Mouse (Mus musculus) ES-Bruce4 (cell line): ENCODE results near the gene Hmgn5. TPM values are rescaled to one million over a fixed set of nuclear protein-coding genes. Genes with fewer than 3 reads are reported as not detected.

Experiments
- H3K27ac ChIP-seq: 2 replicates; pipeline ENCODE4 v1.5.1; 2012; ENCODE audit warnings: low read length, inconsistent platforms; ENCODE audit not compliant: insufficient read depth
- H3K27me3 ChIP-seq: 2 replicates; pipeline ENCODE4 v1.6.1; 2012; ENCODE audit warnings: mild to moderate bottlenecking, low read length, inconsistent platforms; ENCODE audit not compliant: control insufficient read depth, poor library complexity, insufficient read depth, severe bottlenecking
- H3K36me3 ChIP-seq: 2 replicates; pipeline ENCODE4 v1.6.1; 2012; ENCODE audit warnings: inconsistent platforms, mild to moderate bottlenecking, low read length, moderate library complexity; ENCODE audit not compliant: control insufficient read depth, poor library complexity, insufficient read depth, severe bottlenecking
- H3K4me1 ChIP-seq: one replicate; pipeline ENCODE4 v1.8.1; 2011; ENCODE audit warnings: low read length; ENCODE audit not compliant: control insufficient read depth, insufficient read depth
- H3K4me3 ChIP-seq: 2 replicates; pipeline ENCODE4 v1.5.1; 2011; ENCODE audit warnings: low read depth, mild to moderate bottlenecking, low read length
- H3K9ac ChIP-seq: 2 replicates; pipeline ENCODE4 v1.6.1; 2012; ENCODE audit warnings: low read depth, mild to moderate bottlenecking, inconsistent platforms; ENCODE audit not compliant: poor library complexity, severe bottlenecking
- H3K9me3 ChIP-seq: replicated peaks from 2 replicates; pipeline ENCODE4 v1.6.1; 2012; ENCODE audit warnings: mild to moderate bottlenecking, low read length, inconsistent platforms; ENCODE audit not compliant: control insufficient read depth, poor library complexity, insufficient read depth, severe bottlenecking
- CTCF ChIP-seq: IDR thresholded peaks from one replicate; pipeline ENCODE4 v1.8.1; 2011; ENCODE audit warnings: low read depth, low read length
- EP300 ChIP-seq: IDR thresholded peaks from 2 replicates; pipeline ENCODE4 v1.6.1; 2011; ENCODE audit warnings: low read depth, low read length; ENCODE audit not compliant: insufficient read depth
- POLR2A ChIP-seq: IDR thresholded peaks from one replicate; pipeline ENCODE4 v1.8.1; 2011; ENCODE audit warnings: low read length; ENCODE audit not compliant: insufficient read depth
- polyA plus RNA-seq: library from polyadenylated mRNA; stranded (reverse); fragments of >200 nt; gene quantifications from 2 replicates; pipeline ENCODE4 v1.2.4, GENCODE M21; 2011; ENCODE audit warnings: low read depth; ENCODE audit not compliant: missing spikeins, insufficient read depth, insufficient read length

The Hmgn5 gene
- 23.2 and 28.0 TPM in 2 replicates for polyA plus RNA-seq

GRCm38 (mm10) chrX:109013283-109013682, at the start of gene Hmgn5:
Gene Hmgn5, minus strand, starts transcription at chrX:109013404.
- no peak for TF ChIP-seq EP300
- no peak for TF ChIP-seq POLR2A
- TF ChIP-seq CTCF, result no peak
- Histone ChIP-seq H3K9me3 (no peaks in the 10 kb centered on the region), H3K4me3 (peak within 1 kb of the TSS; percentile 94), H3K9ac (peak within 1 kb of the TSS; percentile 74), H3K27ac (peak within 1 kb of the TSS; percentile 92), H3K27me3 (no peaks in the 10 kb centered on the region), H3K36me3 (no peaks in the 10 kb centered on the region), H3K4me1 (no peaks in the 10 kb centered on the region)

DNA sequence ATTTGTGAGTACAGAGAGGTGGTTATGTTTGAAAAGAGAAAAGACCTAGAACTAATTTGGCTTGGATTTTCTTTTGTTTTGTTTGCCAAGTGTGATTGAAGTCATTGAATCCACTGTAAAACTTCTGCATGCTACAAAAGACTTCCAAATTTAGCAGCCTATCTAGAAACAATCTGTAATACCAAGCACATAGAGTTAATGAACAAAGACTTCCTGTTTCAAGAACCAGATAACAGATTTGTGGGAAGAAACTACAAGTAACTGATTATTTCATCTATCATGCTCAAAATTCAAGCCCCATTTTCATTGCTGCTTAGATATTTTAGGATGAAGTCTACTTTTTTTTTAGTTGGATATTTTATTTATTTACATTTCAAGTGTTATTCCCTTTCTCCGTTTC, 34.6 kb upstream of the Hmgn5 start:
- Histone ChIP-seq H3K9me3 (no peaks in the 10 kb centered on the region), H3K27me3 (no peaks in the 10 kb centered on the region), H3K36me3 (no peaks in the 10 kb centered on the region), H3K4me1 (no peaks in the 10 kb centered on the region), H3K27ac (no peak overlapping the region), H3K4me3 (no peak overlapping the region), H3K9ac (no peak overlapping the region)
- TF ChIP-seq EP300 (no peak), CTCF (no peak), POLR2A (no peak)

DNA sequence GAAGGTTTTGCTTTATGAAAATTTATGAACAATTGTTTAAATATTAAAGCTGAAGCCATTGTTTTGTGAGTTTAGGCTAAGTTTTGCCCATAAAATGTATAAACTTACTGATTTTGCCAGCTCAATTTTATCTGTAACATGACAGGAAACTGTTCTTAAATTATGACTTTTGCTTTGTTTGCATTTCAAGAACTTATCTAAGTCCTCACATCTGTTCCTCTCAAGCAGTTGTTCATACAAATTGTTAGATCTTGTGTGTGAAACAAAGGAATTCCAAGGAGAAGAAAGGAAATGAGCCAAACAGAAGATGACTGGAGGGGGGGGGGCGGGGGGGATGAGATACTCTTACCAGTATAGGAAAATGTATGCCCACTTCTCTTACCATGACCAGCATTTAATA, 13.0 kb upstream of the Hmgn5 start:
- H3K4me3 ChIP-seq, result no peak overlapping the region
- no peaks in the 10 kb centered on the region for H3K27me3 ChIP-seq
- no peak overlapping the region for H3K9ac ChIP-seq
- no peaks in the 10 kb centered on the region for H3K36me3 ChIP-seq
- TF ChIP-seq EP300, result no peak
- no peak for TF ChIP-seq CTCF
- TF ChIP-seq POLR2A, result no peak
- H3K4me1 ChIP-seq, result no peaks in the 10 kb centered on the region
- H3K9me3 ChIP-seq, result no peaks in the 10 kb centered on the region
- no peak overlapping the region for H3K27ac ChIP-seq

- no peak overlapping the region for H3K9ac ChIP-seq
Observed at GRCm38 (mm10) chrX:109020858-109021257, 7.7 kb upstream of the Hmgn5 start.

DNA sequence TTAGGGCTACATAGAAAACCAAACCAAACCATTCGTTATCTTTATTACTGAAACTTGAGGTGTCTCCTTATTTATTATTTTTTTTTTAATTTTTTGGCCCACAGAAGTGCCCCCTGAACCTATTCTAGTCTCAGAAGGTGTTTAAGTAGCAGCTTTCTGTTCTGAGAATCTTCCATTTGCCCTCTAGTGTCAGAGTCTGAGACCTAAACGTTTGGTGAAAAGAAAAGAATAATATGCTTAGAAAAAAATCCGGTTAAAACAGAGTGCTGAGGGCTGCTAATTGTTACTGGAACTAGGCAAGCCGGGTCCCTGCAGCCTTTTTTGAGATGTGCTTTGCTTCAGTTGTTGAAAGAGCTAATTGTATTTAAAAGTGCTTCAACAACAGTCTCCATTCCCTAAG, 962 bp upstream of the Hmgn5 start:
- Histone ChIP-seq H3K4me1 (no peaks in the 10 kb centered on the region), H3K27me3 (no peaks in the 10 kb centered on the region), H3K27ac (peak overlapping the region; percentile 92), H3K9ac (peak overlapping the region; percentile 74), H3K4me3 (no peak overlapping the region), H3K9me3 (no peaks in the 10 kb centered on the region), H3K36me3 (no peaks in the 10 kb centered on the region)
- TF ChIP-seq EP300 (no peak), POLR2A (no peak), CTCF (no peak)

More at GRCm38 (mm10) chrX:109020858-109021257, 7.7 kb upstream of the Hmgn5 start:
- TF ChIP-seq EP300, result no peak
- no peak for TF ChIP-seq POLR2A
- no peak for TF ChIP-seq CTCF
- Histone ChIP-seq H3K27ac (no peak overlapping the region), H3K4me1 (no peaks in the 10 kb centered on the region), H3K4me3 (no peak overlapping the region), H3K36me3 (no peaks in the 10 kb centered on the region), H3K9me3 (no peaks in the 10 kb centered on the region), H3K27me3 (no peaks in the 10 kb centered on the region)

- Histone ChIP-seq H3K9me3 (no peaks in the 10 kb centered on the region), H3K9ac (peak overlapping the region; percentile 74), H3K36me3 (no peaks in the 10 kb centered on the region), H3K4me1 (no peaks in the 10 kb centered on the region), H3K27ac (peak overlapping the region; percentile 65), H3K27me3 (no peaks in the 10 kb centered on the region), H3K4me3 (peak overlapping the region; percentile 94)
- TF ChIP-seq CTCF (no peak), EP300 (no peak), POLR2A (no peak)
Observed at GRCm38 (mm10) chrX:109013686-109014085, 482 bp upstream of the Hmgn5 start.
